Mouse (Mus musculus): ENCODE measurements at regions not wholly inside any gene's neighbourhood (a gene's known extent, or its start where the extent isn't known, plus 50 kb on each side); places are given as distances from the start of the nearest gene placed in this dataset.

GRCm38 (mm10) chr8:42183288-42183878, 766.5 kb upstream of the Frg1 start:
- no peak overlapping the region for H3K27ac ChIP-seq (ENCODE audit: low read length)
- ATAC-seq (ENCODE audit: low read depth) = no peak
- 58% methylated on average over 4 of the region's 4 CpGs for WGBS (ENCODE audit: insufficient replicate concordance)
- H3K36me3 ChIP-seq (ENCODE audit: control insufficient read depth, insufficient read depth) = no peaks in the 10 kb centered on the region
- no peak overlapping the region for H3K9ac ChIP-seq (ENCODE audit: low read depth, low read length)
- H3K4me3 ChIP-seq (ENCODE audit: low read depth, low read length) = no peak overlapping the region
- no peaks in the 10 kb centered on the region for H3K4me1 ChIP-seq (ENCODE audit: control insufficient read depth, low read depth, low read length)
- H3K27me3 ChIP-seq (ENCODE audit: control insufficient read depth, insufficient read depth, low read depth, low read length) = no peaks in the 10 kb centered on the region
- H3K4me2 ChIP-seq (ENCODE audit: low read depth, low read length) = no peak overlapping the region
- H3K9me3 ChIP-seq (replicated peaks; ENCODE audit: control insufficient read depth, low read length) = no peaks in the 10 kb centered on the region

- Histone ChIP-seq H3K9me3 (replicated peaks; ENCODE audit: control insufficient read depth, low read length) (no peaks in the 10 kb centered on the region), H3K4me3 (ENCODE audit: low read depth, low read length) (no peak overlapping the region), H3K27ac (ENCODE audit: low read length) (no peak overlapping the region), H3K27me3 (ENCODE audit: control insufficient read depth, insufficient read depth, low read depth, low read length) (no peaks in the 10 kb centered on the region), H3K9ac (ENCODE audit: low read depth, low read length) (no peak overlapping the region), H3K4me1 (ENCODE audit: control insufficient read depth, low read depth, low read length) (no peaks in the 10 kb centered on the region), H3K4me2 (ENCODE audit: low read depth, low read length) (no peak overlapping the region), H3K36me3 (ENCODE audit: control insufficient read depth, insufficient read depth) (no peaks in the 10 kb centered on the region)
- ATAC-seq (ENCODE audit: low read depth) = no peak
- WGBS (ENCODE audit: insufficient replicate concordance) = 62% methylated on average over 2 of the region's 2 CpGs
Observed at GRCm38 (mm10) chr8:42162441-42162840, 745.6 kb upstream of the Frg1 start.

- ATAC-seq (ENCODE audit: low read depth) = no peak
- 53% methylated on average over 4 of the region's 4 CpGs for WGBS (ENCODE audit: insufficient replicate concordance)
- H3K4me2 ChIP-seq (ENCODE audit: low read depth, low read length) = no peak overlapping the region
Observed at GRCm38 (mm10) chr8:42157006-42157405, 740.1 kb upstream of the Frg1 start.

GRCm38 (mm10) chr8:42156588-42156987, 739.7 kb upstream of the Frg1 start:
- H3K9me3 ChIP-seq (replicated peaks; ENCODE audit: control insufficient read depth, low read length) = no peaks in the 10 kb centered on the region
- no peak overlapping the region for H3K27ac ChIP-seq (ENCODE audit: low read length)
- no peaks in the 10 kb centered on the region for H3K4me1 ChIP-seq (ENCODE audit: control insufficient read depth, low read depth, low read length)
- no peaks in the 10 kb centered on the region for H3K27me3 ChIP-seq (ENCODE audit: control insufficient read depth, insufficient read depth, low read depth, low read length)
- H3K9ac ChIP-seq (ENCODE audit: low read depth, low read length) = no peak overlapping the region
- no peak overlapping the region for H3K4me2 ChIP-seq (ENCODE audit: low read depth, low read length)
- no peaks in the 10 kb centered on the region for H3K36me3 ChIP-seq (ENCODE audit: control insufficient read depth, insufficient read depth)
- no peak for ATAC-seq (ENCODE audit: low read depth)
- no peak overlapping the region for H3K4me3 ChIP-seq (ENCODE audit: low read depth, low read length)
- WGBS (ENCODE audit: insufficient replicate concordance) = 26% methylated on average over 1 of the region's 1 CpGs

More at GRCm38 (mm10) chr8:42157006-42157405, 740.1 kb upstream of the Frg1 start:
- no peak overlapping the region for H3K4me3 ChIP-seq (ENCODE audit: low read depth, low read length)
- H3K9ac ChIP-seq (ENCODE audit: low read depth, low read length) = no peak overlapping the region
- H3K36me3 ChIP-seq (ENCODE audit: control insufficient read depth, insufficient read depth) = no peaks in the 10 kb centered on the region
- H3K9me3 ChIP-seq (replicated peaks; ENCODE audit: control insufficient read depth, low read length) = no peaks in the 10 kb centered on the region
- H3K4me1 ChIP-seq (ENCODE audit: control insufficient read depth, low read depth, low read length) = no peaks in the 10 kb centered on the region
- H3K27me3 ChIP-seq (ENCODE audit: control insufficient read depth, insufficient read depth, low read depth, low read length) = no peaks in the 10 kb centered on the region
- no peak overlapping the region for H3K27ac ChIP-seq (ENCODE audit: low read length)

- H3K9me3 ChIP-seq (replicated peaks; ENCODE audit: control insufficient read depth, low read length) = no peaks in the 10 kb centered on the region
- H3K27ac ChIP-seq (ENCODE audit: low read length) = no peak overlapping the region
- H3K4me2 ChIP-seq (ENCODE audit: low read depth, low read length) = no peak overlapping the region
- no peaks in the 10 kb centered on the region for H3K27me3 ChIP-seq (ENCODE audit: control insufficient read depth, insufficient read depth, low read depth, low read length)
- H3K9ac ChIP-seq (ENCODE audit: low read depth, low read length) = no peak overlapping the region
- H3K4me3 ChIP-seq (ENCODE audit: low read depth, low read length) = no peak overlapping the region
- WGBS (ENCODE audit: insufficient replicate concordance) = 66% methylated on average over 5 of the region's 5 CpGs
- no peaks in the 10 kb centered on the region for H3K4me1 ChIP-seq (ENCODE audit: control insufficient read depth, low read depth, low read length)
- no peak for ATAC-seq (ENCODE audit: low read depth)
- no peaks in the 10 kb centered on the region for H3K36me3 ChIP-seq (ENCODE audit: control insufficient read depth, insufficient read depth)
Observed at GRCm38 (mm10) chr8:42144685-42145084, 727.8 kb upstream of the Frg1 start.

GRCm38 (mm10) chr8:42144220-42144619, 727.3 kb upstream of the Frg1 start:
- no peak for ATAC-seq (ENCODE audit: low read depth)
- Histone ChIP-seq H3K4me1 (ENCODE audit: control insufficient read depth, low read depth, low read length) (no peaks in the 10 kb centered on the region), H3K27me3 (ENCODE audit: control insufficient read depth, insufficient read depth, low read depth, low read length) (no peaks in the 10 kb centered on the region), H3K9me3 (replicated peaks; ENCODE audit: control insufficient read depth, low read length) (no peaks in the 10 kb centered on the region), H3K27ac (ENCODE audit: low read length) (no peak overlapping the region), H3K4me2 (ENCODE audit: low read depth, low read length) (no peak overlapping the region), H3K9ac (ENCODE audit: low read depth, low read length) (no peak overlapping the region), H3K4me3 (ENCODE audit: low read depth, low read length) (no peak overlapping the region), H3K36me3 (ENCODE audit: control insufficient read depth, insufficient read depth) (no peaks in the 10 kb centered on the region)
- WGBS (ENCODE audit: insufficient replicate concordance) = 20% methylated on average over 8 of the region's 8 CpGs

- no peak overlapping the region for H3K27ac ChIP-seq (ENCODE audit: low read length)
- no peaks in the 10 kb centered on the region for H3K9me3 ChIP-seq (replicated peaks; ENCODE audit: control insufficient read depth, low read length)
- H3K9ac ChIP-seq (ENCODE audit: low read depth, low read length) = no peak overlapping the region
- no peak overlapping the region for H3K4me2 ChIP-seq (ENCODE audit: low read depth, low read length)
- H3K27me3 ChIP-seq (ENCODE audit: control insufficient read depth, insufficient read depth, low read depth, low read length) = no peaks in the 10 kb centered on the region
- 64% methylated on average over 2 of the region's 2 CpGs for WGBS (ENCODE audit: insufficient replicate concordance)
- ATAC-seq (ENCODE audit: low read depth) = no peak
- no peaks in the 10 kb centered on the region for H3K36me3 ChIP-seq (ENCODE audit: control insufficient read depth, insufficient read depth)
- H3K4me3 ChIP-seq (ENCODE audit: low read depth, low read length) = no peak overlapping the region
- H3K4me1 ChIP-seq (ENCODE audit: control insufficient read depth, low read depth, low read length) = no peaks in the 10 kb centered on the region
Observed at GRCm38 (mm10) chr8:42107582-42107981, 690.7 kb upstream of the Frg1 start.

- H3K9ac ChIP-seq (ENCODE audit: low read depth, low read length) = no peak overlapping the region
- ATAC-seq (ENCODE audit: low read depth) = no peak
- no peaks in the 10 kb centered on the region for H3K9me3 ChIP-seq (replicated peaks; ENCODE audit: control insufficient read depth, low read length)
- no peaks in the 10 kb centered on the region for H3K27me3 ChIP-seq (ENCODE audit: control insufficient read depth, insufficient read depth, low read depth, low read length)
- H3K4me1 ChIP-seq (ENCODE audit: control insufficient read depth, low read depth, low read length) = no peaks in the 10 kb centered on the region
- no peak overlapping the region for H3K4me3 ChIP-seq (ENCODE audit: low read depth, low read length)
- H3K36me3 ChIP-seq (ENCODE audit: control insufficient read depth, insufficient read depth) = no peaks in the 10 kb centered on the region
- 41% methylated on average over 1 of the region's 1 CpGs for WGBS (ENCODE audit: insufficient replicate concordance)
- no peak overlapping the region for H3K27ac ChIP-seq (ENCODE audit: low read length)
- no peak overlapping the region for H3K4me2 ChIP-seq (ENCODE audit: low read depth, low read length)
Observed at GRCm38 (mm10) chr8:42069314-42069713, 652.4 kb upstream of the Frg1 start.

- no peak overlapping the region for H3K4me2 ChIP-seq (ENCODE audit: low read depth, low read length)
- H3K9ac ChIP-seq (ENCODE audit: low read depth, low read length) = no peak overlapping the region
- no peak for ATAC-seq (ENCODE audit: low read depth)
- H3K27ac ChIP-seq (ENCODE audit: low read length) = no peak overlapping the region
- no peaks in the 10 kb centered on the region for H3K9me3 ChIP-seq (replicated peaks; ENCODE audit: control insufficient read depth, low read length)
- H3K4me1 ChIP-seq (ENCODE audit: control insufficient read depth, low read depth, low read length) = no peaks in the 10 kb centered on the region
- H3K36me3 ChIP-seq (ENCODE audit: control insufficient read depth, insufficient read depth) = no peaks in the 10 kb centered on the region
- H3K4me3 ChIP-seq (ENCODE audit: low read depth, low read length) = no peak overlapping the region
- 51% methylated on average over 5 of the region's 5 CpGs for WGBS (ENCODE audit: insufficient replicate concordance)
- H3K27me3 ChIP-seq (ENCODE audit: control insufficient read depth, insufficient read depth, low read depth, low read length) = no peaks in the 10 kb centered on the region
Observed at GRCm38 (mm10) chr8:42043526-42043925, 626.7 kb upstream of the Frg1 start.
